Mouse (Mus musculus) lung, embryonic 16.5 days (tissue): Measurements from ENCODE around the gene Acad10. TPM values are rescaled to one million over a fixed set of nuclear protein-coding genes. Genes with fewer than 3 reads are reported as not detected.
A peak's percentile ranks its signal among the peaks of the same experiment; 100 is the strongest.
"Not testable (repeated sequence)": the region's sequence is repeated elsewhere in the genome, so short reads cannot be mapped to it uniquely, and the experiment has no call there.

Experiments used
- ATAC-seq: fragments of 200-750 bp; cut with Nextera tagmentation; 2 replicates; pipeline ENCODE4 v1.8.0; 2017; ENCODE audit warnings: low read depth, mild to moderate bottlenecking, moderate library complexity
- H3K27ac ChIP-seq: fragments of 300-500 bp; sonication (generic); 2 replicates; pipeline ENCODE4 v1.5.1; 2014; ENCODE audit warnings: mild to moderate bottlenecking, control low read depth, low read length
- H3K27me3 ChIP-seq: fragments of 300-500 bp; sonication (generic); 2 replicates; pipeline ENCODE4 v1.6.1; 2014; ENCODE audit warnings: low read depth, low read length, mixed read lengths; ENCODE audit not compliant: control insufficient read depth, insufficient read depth
- H3K36me3 ChIP-seq: fragments of 300-500 bp; sonication (generic); 2 replicates; pipeline ENCODE4 v1.6.1; 2014; ENCODE audit warnings: low read length; ENCODE audit not compliant: control insufficient read depth, insufficient read depth
- H3K4me1 ChIP-seq: fragments of 300-500 bp; sonication (generic); replicated peaks from 2 replicates; pipeline ENCODE4 v1.6.1; 2014; ENCODE audit warnings: low read length, mixed read lengths; ENCODE audit not compliant: control insufficient read depth, insufficient read depth
- H3K4me2 ChIP-seq: fragments of 300-500 bp; sonication (generic); 2 replicates; pipeline ENCODE4 v1.6.1; 2014; ENCODE audit warnings: low read depth, low read length, control low read depth
- H3K4me3 ChIP-seq: fragments of 300-500 bp; sonication (generic); 2 replicates; pipeline ENCODE4 v1.5.1; 2014; ENCODE audit warnings: mild to moderate bottlenecking, low read length, control low read depth
- H3K9ac ChIP-seq: fragments of 300-500 bp; sonication (generic); 2 replicates; pipeline ENCODE4 v1.6.1; 2014; ENCODE audit warnings: low read length, control low read depth
- H3K9me3 ChIP-seq: fragments of 300-500 bp; sonication (generic); 2 replicates; pipeline ENCODE4 v1.6.1; 2016; ENCODE audit warnings: low read length; ENCODE audit not compliant: control insufficient read depth
- WGBS: fragments of 180-500 bp; shearing (Covaris S2); extraction: QIAGEN DNeasy Blood & Tissue Kit; methylation state at CpG from one replicate; pipeline ENCODE4 v1.1.7; 2014; 5-methylcytosine and 5-hydroxymethylcytosine counted together
- polyA plus RNA-seq: library from polyadenylated mRNA; unstranded; fragments of >200 nt; fragmentation: Nextera tagmentation; extraction: Ambion mirVana; gene quantifications from 2 replicates; pipeline ENCODE4 v1.2.1, GENCODE M21; 2015

The Acad10 gene
- polyA plus RNA-seq, 1 experiment from 2014 or later, result 3.1 TPM

GRCm38 (mm10) chr5:121606151-121606550 lies 54.2 kb downstream of the Acad10 start:
- no peak overlapping the region for H3K9ac ChIP-seq
- no peaks in the 10 kb centered on the region for H3K27me3 ChIP-seq
- H3K4me1 ChIP-seq, result no peaks in the 10 kb centered on the region
- no peak overlapping the region for H3K27ac ChIP-seq
- no peak overlapping the region for H3K4me2 ChIP-seq
- 0% methylated on average over 2 of the region's 2 CpGs for WGBS
- H3K4me3 ChIP-seq, result no peak overlapping the region
- H3K9me3 ChIP-seq, result no peaks in the 10 kb centered on the region
- H3K36me3 ChIP-seq, result no peaks in the 10 kb centered on the region
- no peak for ATAC-seq

- not testable (repeated sequence) for H3K27ac ChIP-seq, H3K4me2 ChIP-seq, H3K36me3 ChIP-seq, H3K9me3 ChIP-seq, H3K9ac ChIP-seq, ATAC-seq, H3K4me3 ChIP-seq, H3K27me3 ChIP-seq, H3K4me1 ChIP-seq
- 69% methylated on average over 1 of the region's 1 CpGs for WGBS
Measured at GRCm38 (mm10) chr5:121603815-121604214, 56.5 kb downstream of the Acad10 start.

GRCm38 (mm10) chr5:121601547-121602299 lies 58.6 kb downstream of the Acad10 start:
- Histone ChIP-seq H3K4me3 (no peak overlapping the region), H3K27me3 (no peaks in the 10 kb centered on the region), H3K4me2 (no peak overlapping the region), H3K9me3 (no peaks in the 10 kb centered on the region), H3K9ac (no peak overlapping the region), H3K36me3 (no peaks in the 10 kb centered on the region), H3K27ac (no peak overlapping the region), H3K4me1 (0 out of 2 replicates have a peak, but pooled peaks cover 2% of the 10 kb centered on the region)
- peak; percentile 79 for ATAC-seq
- 20% methylated on average over 9 of the region's 9 CpGs for WGBS

GRCm38 (mm10) chr5:121598871-121599610 lies 61.3 kb downstream of the Acad10 start:
- H3K36me3 ChIP-seq, result no peaks in the 10 kb centered on the region
- H3K9ac ChIP-seq, result no peak overlapping the region
- no peak overlapping the region for H3K4me2 ChIP-seq
- H3K9me3 ChIP-seq, result no peaks in the 10 kb centered on the region
- WGBS, result 64% methylated on average over 13 of the region's 13 CpGs
- peaks cover 2% of the 10 kb centered on the region for H3K4me1 ChIP-seq
- peak; percentile 48; the same call in 1 of the 2 replicates for ATAC-seq
- peak overlapping the region; percentile 57; the same call in 1 of the 2 replicates for H3K27ac ChIP-seq
- H3K4me3 ChIP-seq, result no peak overlapping the region
- H3K27me3 ChIP-seq, result no peaks in the 10 kb centered on the region

- Histone ChIP-seq H3K27ac (no peak overlapping the region; the same call in 1 of the 2 replicates), H3K9me3 (no peaks in the 10 kb centered on the region), H3K27me3 (no peaks in the 10 kb centered on the region), H3K36me3 (no peaks in the 10 kb centered on the region), H3K4me1 (peaks cover 5% of the 10 kb centered on the region), H3K9ac (no peak overlapping the region), H3K4me2 (no peak overlapping the region), H3K4me3 (no peak overlapping the region)
- ATAC-seq, result no peak
- 74% methylated on average over 7 of the region's 7 CpGs for WGBS
Measured at GRCm38 (mm10) chr5:121597991-121598537, 62.2 kb downstream of the Acad10 start.

GRCm38 (mm10) chr5:121597332-121597731 lies 63.0 kb downstream of the Acad10 start:
- Histone ChIP-seq H3K27ac (no peak overlapping the region), H3K27me3 (no peaks in the 10 kb centered on the region), H3K4me3 (no peak overlapping the region), H3K4me2 (no peak overlapping the region), H3K36me3 (no peaks in the 10 kb centered on the region), H3K4me1 (peaks cover 8% of the 10 kb centered on the region), H3K9me3 (no peaks in the 10 kb centered on the region), H3K9ac (no peak overlapping the region)
- 62% methylated on average over 4 of the region's 4 CpGs for WGBS
- ATAC-seq, result no peak

- no peak for ATAC-seq
- no peaks in the 10 kb centered on the region for H3K9me3 ChIP-seq
- no peak overlapping the region for H3K9ac ChIP-seq
- H3K27me3 ChIP-seq, result no peaks in the 10 kb centered on the region
- 58% methylated on average over 6 of the region's 6 CpGs for WGBS
- H3K4me2 ChIP-seq, result no peak overlapping the region
- H3K4me3 ChIP-seq, result no peak overlapping the region
- H3K36me3 ChIP-seq, result no peaks in the 10 kb centered on the region
- H3K27ac ChIP-seq, result no peak overlapping the region
- H3K4me1 ChIP-seq, result peaks cover 18% of the 10 kb centered on the region
Measured at GRCm38 (mm10) chr5:121596226-121596625, 64.1 kb downstream of the Acad10 start.

- WGBS, result 71% methylated on average over 6 of the region's 6 CpGs
- no peak for ATAC-seq
Measured at GRCm38 (mm10) chr5:121595758-121596157, 64.6 kb downstream of the Acad10 start.

GRCm38 (mm10) chr5:121594714-121595313 lies 65.5 kb downstream of the Acad10 start:
- no peaks in the 10 kb centered on the region for H3K9me3 ChIP-seq
- no peaks in the 10 kb centered on the region for H3K27me3 ChIP-seq
- 71% methylated on average over 6 of the region's 6 CpGs for WGBS

More at GRCm38 (mm10) chr5:121595758-121596157, 64.6 kb downstream of the Acad10 start:
- H3K4me1 ChIP-seq, result peaks cover 21% of the 10 kb centered on the region
- no peak overlapping the region for H3K4me3 ChIP-seq
- no peak overlapping the region for H3K27ac ChIP-seq
- no peak overlapping the region for H3K9ac ChIP-seq
- H3K27me3 ChIP-seq, result no peaks in the 10 kb centered on the region
- no peaks in the 10 kb centered on the region for H3K36me3 ChIP-seq
- no peak overlapping the region for H3K4me2 ChIP-seq
- H3K9me3 ChIP-seq, result no peaks in the 10 kb centered on the region

More at GRCm38 (mm10) chr5:121594714-121595313, 65.5 kb downstream of the Acad10 start:
- Histone ChIP-seq H3K4me2 (no peak overlapping the region), H3K4me1 (peaks cover 19% of the 10 kb centered on the region), H3K9ac (no peak overlapping the region), H3K27ac (no peak overlapping the region), H3K4me3 (no peak overlapping the region), H3K36me3 (no peaks in the 10 kb centered on the region)
- ATAC-seq, result no peak
